Mouse (Mus musculus) intestine, embryonic 15.5 days (tissue): ENCODE results near the gene Naa15. TPM values are rescaled to one million over a fixed set of nuclear protein-coding genes. Genes with fewer than 3 reads are reported as not detected.

ENCODE experiments used
- ATAC-seq: fragments of 200-750 bp; cut with Nextera tagmentation; 2 replicates; pipeline ENCODE4 v1.8.0; 2017; ENCODE audit warnings: moderate TSS enrichment, moderate library complexity
- H3K27ac ChIP-seq: fragments of 300-500 bp; sonication (generic); 2 replicates; pipeline ENCODE4 v1.5.1; 2015; ENCODE audit warnings: mild to moderate bottlenecking, inconsistent platforms
- H3K27me3 ChIP-seq: fragments of 300-500 bp; sonication (generic); replicated peaks from 2 replicates; pipeline ENCODE4 v1.6.1; 2015; ENCODE audit warnings: inconsistent platforms
- H3K36me3 ChIP-seq: fragments of 300-500 bp; sonication (generic); 2 replicates; pipeline ENCODE4 v1.6.1; 2015; ENCODE audit warnings: inconsistent platforms
- H3K4me1 ChIP-seq: fragments of 300-500 bp; sonication (generic); replicated peaks from 2 replicates; pipeline ENCODE4 v1.6.1; 2015; ENCODE audit warnings: inconsistent platforms
- H3K4me2 ChIP-seq: fragments of 300-500 bp; sonication (generic); replicated peaks from 2 replicates; pipeline ENCODE4 v1.6.1; 2015; ENCODE audit warnings: mild to moderate bottlenecking, inconsistent platforms
- H3K4me3 ChIP-seq: fragments of 300-500 bp; sonication (generic); replicated peaks from 2 replicates; pipeline ENCODE4 v1.5.1; 2015; ENCODE audit warnings: inconsistent platforms
- H3K9ac ChIP-seq: fragments of 300-500 bp; sonication (generic); 2 replicates; pipeline ENCODE4 v1.6.1; 2015; ENCODE audit warnings: inconsistent platforms
- H3K9me3 ChIP-seq: fragments of 300-500 bp; sonication (generic); 2 replicates; pipeline ENCODE4 v1.6.1; 2016; ENCODE audit warnings: inconsistent platforms
- WGBS: fragments of 180-500 bp; shearing (Covaris S2); methylation state at CpG from one replicate; pipeline ENCODE4 v1.1.7; 2015; 5-methylcytosine and 5-hydroxymethylcytosine counted together
- polyA plus RNA-seq: library from polyadenylated mRNA; unstranded; fragments of >200 nt; fragmentation: Nextera tagmentation; extraction: Ambion mirVana; gene quantifications from 2 replicates; pipeline ENCODE4 v1.2.1, GENCODE M21; 2015

The Naa15 gene
- polyA plus RNA-seq, 1 experiment from 2014 or later = 51.6 TPM

DNA sequence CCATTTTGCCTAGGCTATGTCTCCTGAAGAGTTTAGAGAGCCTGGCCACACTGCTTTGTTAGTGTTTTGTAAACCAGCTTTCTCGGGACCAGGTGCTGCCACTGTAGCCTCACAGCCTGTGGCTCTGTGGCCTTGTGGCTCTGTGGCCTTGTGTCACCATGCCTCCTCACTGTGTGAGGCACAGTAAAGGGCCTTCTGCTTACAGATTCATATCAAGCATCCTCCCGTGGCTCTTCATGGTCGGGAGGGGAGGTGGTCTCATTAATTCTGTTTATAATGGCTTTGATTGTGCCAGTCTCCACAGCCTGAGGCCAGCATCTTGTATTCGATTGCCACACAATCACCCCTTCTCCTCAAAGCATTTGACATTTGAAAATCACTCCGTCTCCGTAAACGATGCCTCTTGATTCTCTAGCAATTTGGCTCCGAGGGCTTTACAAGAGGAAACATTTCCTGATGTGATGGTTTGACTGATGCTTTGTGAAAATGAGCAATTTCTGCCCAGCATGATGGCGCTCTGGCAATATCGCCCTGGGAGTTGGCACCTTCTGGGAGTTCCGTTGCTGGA lies 89.5 kb downstream of the Naa15 start:
- WGBS = 82% methylated on average over 11 of the region's 11 CpGs
- Histone ChIP-seq H3K9me3 (no peaks in the 10 kb centered on the region), H3K4me2 (no peak overlapping the region)

DNA sequence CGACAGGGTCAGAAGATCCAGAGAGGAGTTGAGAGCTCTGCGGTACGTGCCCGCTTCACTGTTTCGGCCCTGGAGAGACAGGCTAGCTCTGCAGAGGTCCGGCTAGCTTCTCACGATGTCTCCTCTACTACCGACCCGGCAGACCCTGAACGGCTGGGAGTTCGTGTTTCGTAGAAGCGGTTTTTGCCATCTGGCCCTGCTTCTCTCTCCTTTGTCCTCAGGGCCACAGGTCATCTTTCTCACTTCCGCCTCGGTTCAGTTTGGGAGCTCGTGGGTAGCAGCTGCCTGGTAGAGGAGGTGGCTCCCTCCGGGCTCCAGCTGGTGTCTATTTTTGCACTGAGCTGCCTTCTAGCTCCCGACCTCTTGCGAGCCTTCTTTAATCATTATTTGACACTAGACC lies 90.5 kb downstream of the Naa15 start:
- H3K27me3 ChIP-seq = no peaks in the 10 kb centered on the region
- H3K9me3 ChIP-seq = no peaks in the 10 kb centered on the region
- ATAC-seq = no peak
- H3K4me3 ChIP-seq = no peak overlapping the region
- WGBS = 64% methylated on average over 19 of the region's 19 CpGs
- no peaks in the 10 kb centered on the region for H3K4me1 ChIP-seq
- H3K4me2 ChIP-seq = no peak overlapping the region
- no peaks in the 10 kb centered on the region for H3K36me3 ChIP-seq
- H3K9ac ChIP-seq = no peak overlapping the region
- no peak overlapping the region for H3K27ac ChIP-seq

More for the DNA sequence above, 89.5 kb downstream of the Naa15 start:
- no peaks in the 10 kb centered on the region for H3K27me3 ChIP-seq
- no peaks in the 10 kb centered on the region for H3K36me3 ChIP-seq
- H3K4me1 ChIP-seq = no peaks in the 10 kb centered on the region
- no peak overlapping the region for H3K9ac ChIP-seq
- no peak overlapping the region for H3K27ac ChIP-seq
- no peak overlapping the region for H3K4me3 ChIP-seq
- ATAC-seq = no peak

DNA sequence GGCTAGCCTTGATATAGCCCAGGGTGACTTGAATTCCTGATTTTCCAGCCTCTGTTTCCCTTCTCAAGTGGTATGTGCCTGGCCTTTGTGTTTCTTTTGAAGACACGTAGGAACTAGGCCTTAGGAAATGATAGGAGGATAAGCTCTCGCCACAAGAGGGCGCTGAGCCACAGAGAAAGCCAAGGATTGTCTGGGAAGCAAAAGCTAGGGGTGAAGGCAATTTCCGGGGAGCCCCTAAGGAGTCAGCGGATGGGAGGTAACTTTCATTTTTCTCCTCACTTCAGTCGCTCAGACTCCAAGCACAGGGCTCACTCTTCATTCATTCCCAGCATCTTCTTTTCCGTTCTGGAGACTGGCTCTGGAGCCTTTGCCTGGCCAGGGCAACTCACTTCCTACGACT lies 96.0 kb downstream of the Naa15 start:
- 34% methylated on average over 8 of the region's 8 CpGs for WGBS
- Histone ChIP-seq H3K4me1 (no peaks in the 10 kb centered on the region), H3K36me3 (no peaks in the 10 kb centered on the region), H3K4me3 (no peak overlapping the region; the same call in 1 of the 2 replicates), H3K27ac (no peak overlapping the region), H3K9me3 (no peaks in the 10 kb centered on the region), H3K4me2 (peak overlapping the region; percentile 50; the same call in 1 of the 2 replicates), H3K9ac (no peak overlapping the region), H3K27me3 (no peaks in the 10 kb centered on the region)
- peak; percentile 79 for ATAC-seq

DNA sequence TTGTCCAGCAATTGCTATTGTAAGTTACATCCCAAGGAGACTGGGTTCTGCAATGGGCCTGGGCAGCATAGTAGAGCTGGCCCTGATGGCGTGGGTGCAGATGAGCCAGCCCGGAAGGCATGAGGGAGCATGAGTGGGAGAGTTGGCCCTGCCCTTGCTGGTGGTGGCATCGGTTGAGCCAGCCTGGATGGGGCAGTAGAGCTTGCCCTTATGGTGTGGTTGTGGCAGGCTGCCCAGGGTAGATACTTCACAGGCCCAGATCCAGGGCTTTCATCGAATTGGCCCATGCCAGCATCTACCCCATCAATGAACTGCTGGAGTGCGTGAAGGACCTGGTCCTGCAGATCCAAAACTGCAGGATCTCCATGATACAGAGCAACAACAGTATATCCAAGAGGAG lies 97.0 kb downstream of the Naa15 start:
- Histone ChIP-seq H3K4me1 (no peaks in the 10 kb centered on the region), H3K9ac (no peak overlapping the region), H3K27ac (no peak overlapping the region), H3K27me3 (no peaks in the 10 kb centered on the region), H3K4me2 (no peak overlapping the region), H3K9me3 (no peaks in the 10 kb centered on the region), H3K36me3 (no peaks in the 10 kb centered on the region), H3K4me3 (no peak overlapping the region)
- ATAC-seq = no peak
- WGBS = 96% methylated on average over 5 of the region's 5 CpGs

DNA sequence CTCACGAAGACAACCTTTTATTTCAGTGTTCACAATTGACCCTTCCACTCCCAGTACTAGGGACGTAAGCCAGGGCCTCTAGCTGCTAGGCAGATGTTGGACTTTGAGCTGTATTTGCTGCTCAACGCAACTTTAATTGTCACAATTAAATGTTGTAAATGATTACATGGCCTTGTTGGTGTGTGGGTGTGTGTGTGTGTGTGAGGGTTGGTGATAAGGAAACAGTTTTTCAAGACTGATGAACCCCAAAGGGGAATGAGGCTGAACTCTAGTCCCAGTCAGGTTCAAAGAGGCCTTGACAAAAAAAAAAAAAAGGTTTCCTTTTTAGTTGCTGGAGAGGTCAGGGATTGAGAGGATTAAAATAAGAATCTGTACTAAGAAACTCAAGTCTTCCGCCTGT lies 102.5 kb downstream of the Naa15 start:
- no peak overlapping the region for H3K9ac ChIP-seq
- H3K4me2 ChIP-seq = peak overlapping the region; percentile 19; the same call in 1 of the 2 replicates
- peak; percentile 87 for ATAC-seq
- 0 out of 2 replicates have a peak, but pooled peaks cover 2% of the 10 kb centered on the region for H3K36me3 ChIP-seq
- 52% methylated on average over 4 of the region's 4 CpGs for WGBS
- H3K9me3 ChIP-seq = no peaks in the 10 kb centered on the region
- H3K4me1 ChIP-seq = peaks cover 11% of the 10 kb centered on the region; the same call in 1 of the 2 replicates
- no peak overlapping the region for H3K4me3 ChIP-seq
- H3K27ac ChIP-seq = peak overlapping the region; percentile 91
- H3K27me3 ChIP-seq = no peaks in the 10 kb centered on the region

DNA sequence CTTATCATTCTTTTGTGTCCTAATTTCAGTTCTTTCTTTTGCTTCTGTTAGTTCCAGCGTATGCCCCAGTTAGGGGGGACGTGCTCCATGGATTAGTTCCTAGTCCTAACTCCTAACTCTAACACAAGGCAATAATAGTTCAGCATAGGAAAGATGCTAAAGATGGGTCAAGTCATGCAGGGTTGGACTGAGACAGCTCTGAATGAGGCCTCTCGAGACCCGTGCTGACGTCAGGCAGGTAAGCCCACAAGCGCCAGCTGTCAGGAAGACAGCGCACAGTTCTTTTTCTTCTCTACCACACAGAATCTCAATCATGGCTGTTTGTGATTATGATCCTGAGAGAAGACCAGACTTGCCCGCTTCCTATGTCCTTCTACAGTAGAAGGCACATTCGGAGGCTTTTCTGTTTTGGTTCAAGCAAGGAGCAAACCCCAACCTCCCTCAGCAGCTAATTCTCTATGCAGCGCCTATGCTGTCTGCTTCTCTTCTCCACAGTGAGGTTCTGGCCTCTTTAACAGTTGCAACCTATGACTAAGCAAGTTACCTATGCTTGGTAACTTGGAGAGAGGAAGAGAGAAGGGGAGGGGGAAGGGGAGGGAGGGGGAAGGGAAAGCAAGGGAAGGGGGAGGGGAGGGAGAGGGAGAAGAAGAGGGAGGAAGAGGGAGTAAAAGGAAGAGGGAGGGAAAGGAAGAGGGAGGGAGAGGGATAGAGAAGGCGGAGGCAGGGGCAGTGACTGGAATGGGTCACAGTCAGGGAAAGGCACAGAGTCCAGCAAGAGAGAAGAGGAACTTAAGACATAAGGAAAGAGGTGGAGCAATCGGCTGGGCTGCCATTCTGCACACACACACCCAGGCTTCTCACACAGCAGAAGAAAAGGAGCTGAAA lies 103.2 kb downstream of the Naa15 start:
- H3K27ac ChIP-seq = peak overlapping the region; percentile 91
- 0 out of 2 replicates have a peak, but pooled peaks cover 7% of the 10 kb centered on the region for H3K36me3 ChIP-seq
- H3K27me3 ChIP-seq = no peaks in the 10 kb centered on the region
- no peak overlapping the region for H3K4me3 ChIP-seq
- no peaks in the 10 kb centered on the region for H3K9me3 ChIP-seq
- WGBS = 61% methylated on average over 12 of the region's 12 CpGs
- H3K4me1 ChIP-seq = peaks cover 11% of the 10 kb centered on the region; the same call in 1 of the 2 replicates
- H3K9ac ChIP-seq = no peak overlapping the region
- H3K4me2 ChIP-seq = peak overlapping the region; percentile 25; the same call in 1 of the 2 replicates
- ATAC-seq = peak; percentile 85

DNA sequence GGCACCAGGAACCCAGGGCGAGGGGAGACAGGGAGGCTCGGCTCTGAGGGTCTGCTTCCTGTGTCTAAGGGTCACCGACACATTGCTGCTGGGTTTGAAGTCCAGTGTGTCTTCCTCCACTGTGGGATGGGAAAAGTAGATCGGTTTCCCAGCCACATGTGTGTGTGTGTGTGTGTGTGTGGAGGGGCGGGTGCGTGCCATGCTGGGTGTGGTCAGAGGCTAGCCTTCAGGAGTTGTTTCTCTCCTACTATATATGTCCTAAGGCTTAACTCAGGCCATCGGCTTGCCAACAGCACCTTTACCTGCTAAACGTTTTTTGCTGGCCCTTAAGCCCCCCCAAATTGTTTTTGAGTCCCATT lies 103.8 kb downstream of the Naa15 start:
- peak overlapping the region; percentile 25; the same call in 1 of the 2 replicates for H3K4me2 ChIP-seq
- H3K4me3 ChIP-seq = no peak overlapping the region
- H3K36me3 ChIP-seq = 0 out of 2 replicates have a peak, but pooled peaks cover 10% of the 10 kb centered on the region
- peak; percentile 59; the same call in 1 of the 2 replicates for ATAC-seq
- peak overlapping the region; percentile 91 for H3K27ac ChIP-seq
- WGBS = 53% methylated on average over 8 of the region's 8 CpGs
- peaks cover 11% of the 10 kb centered on the region; the same call in 1 of the 2 replicates for H3K4me1 ChIP-seq
- no peaks in the 10 kb centered on the region for H3K27me3 ChIP-seq
- H3K9ac ChIP-seq = no peak overlapping the region
- no peaks in the 10 kb centered on the region for H3K9me3 ChIP-seq

DNA sequence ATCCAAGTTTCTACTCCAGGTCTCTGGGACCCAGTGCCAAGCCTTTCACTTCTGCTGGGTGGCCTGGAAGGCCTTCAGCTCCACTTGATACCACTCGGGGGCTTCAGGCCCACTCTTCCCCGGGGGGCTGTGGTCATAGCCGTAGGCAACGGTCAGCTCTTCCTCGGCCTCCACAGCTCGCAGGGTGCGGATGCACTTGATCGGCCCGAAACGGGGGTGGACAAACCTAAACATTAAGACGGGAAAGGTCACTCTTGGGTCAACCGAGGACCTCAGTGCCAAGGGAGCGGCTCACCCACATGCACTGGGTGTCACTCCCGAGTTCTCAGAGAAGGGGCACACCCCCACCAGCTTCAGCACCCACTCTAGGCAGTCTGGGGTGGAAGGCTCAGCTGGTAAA lies 106.3 kb downstream of the Naa15 start:
- H3K36me3 ChIP-seq = peaks cover 19% of the 10 kb centered on the region; the same call in 1 of the 2 replicates
- H3K4me1 ChIP-seq = peaks cover 11% of the 10 kb centered on the region; the same call in 1 of the 2 replicates
- no peak overlapping the region for H3K4me3 ChIP-seq
- no peak overlapping the region for H3K27ac ChIP-seq
- 86% methylated on average over 14 of the region's 14 CpGs for WGBS
- no peak overlapping the region for H3K9ac ChIP-seq
- ATAC-seq = no peak
- no peaks in the 10 kb centered on the region for H3K27me3 ChIP-seq
- H3K9me3 ChIP-seq = no peaks in the 10 kb centered on the region
- no peak overlapping the region for H3K4me2 ChIP-seq

DNA sequence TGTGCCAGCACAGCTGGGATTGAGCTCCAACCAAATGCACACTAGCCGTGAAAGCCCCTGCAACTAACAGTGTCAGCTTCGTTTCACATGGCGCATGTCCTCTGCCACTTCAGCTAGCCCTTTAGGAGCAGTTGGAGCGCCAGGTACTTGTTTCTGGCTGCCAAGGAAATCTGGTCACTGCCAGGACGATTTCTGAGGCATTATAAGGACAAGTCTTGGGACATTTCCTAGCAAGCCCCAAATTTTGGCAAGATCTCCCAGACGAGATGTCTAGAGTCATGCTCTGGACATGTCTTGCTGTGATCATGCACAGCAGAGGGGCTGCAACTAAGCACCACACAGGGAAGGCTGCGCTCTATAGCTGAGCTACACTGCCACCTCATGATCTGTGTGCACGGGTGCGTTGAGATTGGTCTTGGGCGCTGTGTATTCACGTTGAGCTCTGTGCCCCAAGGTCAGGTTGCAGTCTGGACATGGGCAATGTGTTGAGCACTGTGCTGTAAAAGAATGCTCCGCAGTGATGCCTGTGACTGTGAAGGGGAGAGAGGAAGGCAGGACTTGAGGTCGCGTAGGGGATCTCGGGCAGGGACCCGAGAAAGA lies 110.3 kb downstream of the Naa15 start:
- no peak for ATAC-seq
- H3K9me3 ChIP-seq = no peaks in the 10 kb centered on the region
- H3K36me3 ChIP-seq = peaks cover 33% of the 10 kb centered on the region
- H3K4me2 ChIP-seq = no peak overlapping the region
- H3K27me3 ChIP-seq = no peaks in the 10 kb centered on the region
- 87% methylated on average over 16 of the region's 16 CpGs for WGBS
- H3K4me3 ChIP-seq = no peak overlapping the region
- no peak overlapping the region for H3K9ac ChIP-seq
- no peaks in the 10 kb centered on the region for H3K4me1 ChIP-seq
- H3K27ac ChIP-seq = no peak overlapping the region

Other genes starting within 250 kb of the Naa15 start
- gene Noct, start 190.7 kb upstream of the Naa15 start, polyA plus RNA-seq = 7.0 and 7.4 TPM in 2 replicates
- gene Elf2, start 74.5 kb upstream of the Naa15 start, polyA plus RNA-seq = 62.8 and 65.4 TPM in 2 replicates
- gene Mgarp, start 18.4 kb upstream of the Naa15 start, polyA plus RNA-seq = 4.0 and 7.5 TPM in 2 replicates
- 798 and 916 TPM in 2 replicates for gene Ndufc1, start 6.2 kb upstream of the Naa15 start, polyA plus RNA-seq
- 22.0 and 23.4 TPM in 2 replicates for gene Rab33b, start 68.8 kb downstream of the Naa15 start, polyA plus RNA-seq
- 2.4 and 2.9 TPM in 2 replicates for gene Setd7, start 145.7 kb downstream of the Naa15 start, polyA plus RNA-seq
- 30.2 and 33.3 TPM in 2 replicates for gene Mgst2, start 245.2 kb downstream of the Naa15 start, polyA plus RNA-seq